Mouse (Mus musculus) G1E (cell line): ENCODE results near the gene D5Ertd579e. TPM values are rescaled to one million over a fixed set of nuclear protein-coding genes. Genes with fewer than 3 reads are reported as not detected.

Experiments
- ATAC-seq: 2 replicates; pipeline ENCODE4 v1.8.0; 2016; ENCODE audit warnings: mild to moderate bottlenecking; ENCODE audit not compliant: insufficient number of reproducible peaks, poor library complexity, low FRiP score, severe bottlenecking; ENCODE audit errors: extremely low read depth
- DNase-seq: peaks from one replicate; pipeline ENCODE4 v3.0.0; 2012; ENCODE audit warnings: low spot score
- H3K27me3 ChIP-seq: 2 replicates; pipeline ENCODE4 v1.6.1; 2012; ENCODE audit warnings: mild to moderate bottlenecking, low read length, inconsistent platforms; ENCODE audit not compliant: insufficient read depth
- H3K36me3 ChIP-seq: replicated peaks from 2 replicates; pipeline ENCODE3; 2012; ENCODE audit warnings: mild to moderate bottlenecking, inconsistent platforms
- H3K4me1 ChIP-seq: 2 replicates; pipeline ENCODE4 v1.6.1; 2012; ENCODE audit warnings: low read depth, low read length, inconsistent platforms, mixed read lengths; ENCODE audit not compliant: insufficient read depth
- H3K4me3 ChIP-seq: 2 replicates; pipeline ENCODE4 v1.5.1; 2012; ENCODE audit warnings: low read depth, mild to moderate bottlenecking, inconsistent platforms, low read length, moderate library complexity, mixed read lengths
- H3K9me3 ChIP-seq: replicated peaks from 2 replicates; pipeline ENCODE4 v1.6.1; 2012; ENCODE audit warnings: inconsistent platforms
- CTCF ChIP-seq: IDR thresholded peaks from 2 replicates; pipeline ENCODE4 v1.5.1; 2012; ENCODE audit warnings: low read depth, low read length, inconsistent platforms, mixed read lengths
- GATA1 ChIP-seq: IDR thresholded peaks from 2 replicates; pipeline ENCODE4 v1.6.1; 2012; ENCODE audit warnings: borderline replicate concordance, low read length, inconsistent platforms, mixed read lengths
- GATA2 ChIP-seq: IDR thresholded peaks from 2 replicates; pipeline ENCODE4 v1.6.1; 2012; ENCODE audit warnings: low read depth, low read length, inconsistent platforms, borderline replicate concordance
- POLR2AphosphoS5 ChIP-seq: IDR thresholded peaks from 2 replicates; pipeline ENCODE4 v1.6.1; 2012; ENCODE audit warnings: low read depth, low read length, inconsistent platforms; ENCODE audit not compliant: insufficient replicate concordance
- TAL1 ChIP-seq: conservative IDR thresholded peaks from 2 replicates; pipeline ENCODE4 v1.6.1; 2012; ENCODE audit warnings: low read depth, low read length, inconsistent platforms, mixed read lengths
- polyA plus RNA-seq: library from polyadenylated mRNA; stranded (reverse); fragments of >175 nt; gene quantifications from 2 replicates; pipeline ENCODE4 v1.2.3, GENCODE M21; 2012
- total RNA-seq, 2 experiments: library from RNA; stranded (forward) in 1 of 2; stranded (reverse) in 1 of 2; fragments of 200-1000 nt in 1 of 2; fragments of >200 nt in 1 of 2; fragmentation: Nextera tagmentation in 1 of 2; gene quantifications; 2 replicates each; pipeline ENCODE4 v1.2.3; 2014 to 2017

The D5Ertd579e gene
- total RNA-seq (2014; fragmentation: Nextera tagmentation) (21.4 and 27.5 TPM in 2 replicates), total RNA-seq (2017) (34.4 and 39.4 TPM in 2 replicates), polyA plus RNA-seq (3.4 and 3.5 TPM in 2 replicates)

DNA sequence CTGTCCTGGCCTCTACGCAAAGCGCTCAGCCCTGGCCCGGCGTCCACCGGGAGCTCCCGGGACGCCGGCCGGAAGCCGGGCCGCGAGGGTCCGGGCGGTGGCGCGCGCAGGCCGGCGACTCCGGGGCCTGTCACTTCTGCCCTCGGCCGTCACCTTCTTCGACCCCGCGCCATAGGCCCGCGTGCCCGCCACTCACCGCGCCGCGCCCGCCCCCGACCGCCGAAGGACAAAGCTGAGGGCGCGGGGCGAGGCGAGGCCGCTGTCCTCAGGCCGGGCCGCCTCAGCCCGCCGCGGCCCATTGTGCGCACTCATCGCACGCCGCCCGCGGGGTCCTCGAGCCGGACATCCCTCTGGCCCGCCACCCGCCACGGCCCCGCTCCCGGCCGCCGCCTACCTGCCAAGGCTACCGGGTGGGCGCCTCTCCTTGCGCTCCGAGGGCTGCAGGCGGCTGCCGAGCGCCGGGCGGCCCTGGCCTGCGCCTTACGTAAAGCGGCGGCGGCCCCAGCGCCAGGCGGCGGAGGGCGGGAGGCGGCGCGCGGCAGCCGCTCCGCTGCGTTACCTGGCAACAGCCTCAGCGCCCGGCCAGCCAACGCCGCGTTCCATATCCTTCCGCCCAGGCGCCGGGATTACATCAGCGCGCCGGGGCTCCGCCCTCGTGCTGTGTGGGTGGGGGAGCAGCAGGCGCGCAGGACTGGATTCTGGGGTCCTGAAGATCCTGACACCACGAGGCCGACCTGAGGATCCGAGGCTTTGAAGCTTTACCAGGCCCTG lies at the start of gene D5Ertd579e:
Gene D5Ertd579e, minus strand, starts transcription at position 564 of the 771 bp plus-strand sequence.
- Histone ChIP-seq H3K4me1 (peaks cover 51% of the 10 kb centered on the region), H3K27me3 (peaks cover 26% of the 10 kb centered on the region), H3K9me3 (no peaks in the 10 kb centered on the region), H3K36me3 (peaks cover 21% of the 10 kb centered on the region), H3K4me3 (peak within 1 kb of the TSS; percentile 87)
- ATAC-seq, result peak; percentile 50; the same call in 1 of the 2 replicates
- TF ChIP-seq GATA2, result no peak
- no peak for TF ChIP-seq CTCF
- TF ChIP-seq TAL1, result no peak
- TF ChIP-seq POLR2AphosphoS5, result no peak
- no peak for TF ChIP-seq GATA1
- peak; percentile 81 for DNase-seq

DNA sequence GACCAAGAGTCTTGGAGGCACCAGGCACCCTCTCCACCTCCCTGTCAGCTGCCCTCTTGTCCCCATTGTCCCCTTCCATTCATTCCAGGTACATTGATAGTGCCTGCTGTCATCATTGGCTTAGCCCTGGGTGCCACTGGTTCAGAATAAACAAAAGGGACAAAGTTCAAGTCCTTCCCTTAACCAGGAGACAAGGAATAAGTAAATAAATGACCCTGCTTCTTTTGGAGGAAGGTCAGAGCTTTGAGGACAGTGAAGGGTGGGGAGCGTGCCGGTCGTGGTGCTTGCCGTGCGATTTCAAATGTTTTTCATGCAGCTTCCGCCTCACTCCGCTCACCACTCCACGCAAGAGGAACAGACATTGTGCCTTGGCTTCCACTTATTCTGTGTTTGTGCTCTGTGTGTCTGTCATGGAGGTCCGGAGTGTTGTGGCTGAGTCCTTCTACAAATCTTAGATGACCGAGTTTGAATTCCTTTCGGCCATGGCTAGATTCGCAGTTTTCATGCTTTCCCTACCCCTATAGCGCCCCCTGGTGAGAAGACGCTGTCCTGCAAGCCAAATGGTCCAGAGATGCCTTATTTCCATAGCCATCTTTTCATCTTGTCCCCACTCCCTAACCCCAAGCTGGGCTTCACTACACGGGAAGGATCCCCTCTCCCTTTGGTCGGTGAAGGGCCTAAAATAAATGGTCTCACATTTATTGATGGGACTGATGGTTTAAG lies 46.5 kb upstream of the D5Ertd579e start:
- TF ChIP-seq GATA2 (no peak), POLR2AphosphoS5 (no peak), TAL1 (no peak), GATA1 (no peak), CTCF (peak; percentile 91)
- DNase-seq (peak; percentile 53), ATAC-seq (peak; percentile 31; the same call in 1 of the 2 replicates)
- Histone ChIP-seq H3K36me3 (peaks cover 32% of the 10 kb centered on the region), H3K4me1 (peaks cover 49% of the 10 kb centered on the region), H3K27me3 (peaks cover 44% of the 10 kb centered on the region), H3K4me3 (no peak overlapping the region), H3K9me3 (no peaks in the 10 kb centered on the region)

DNA sequence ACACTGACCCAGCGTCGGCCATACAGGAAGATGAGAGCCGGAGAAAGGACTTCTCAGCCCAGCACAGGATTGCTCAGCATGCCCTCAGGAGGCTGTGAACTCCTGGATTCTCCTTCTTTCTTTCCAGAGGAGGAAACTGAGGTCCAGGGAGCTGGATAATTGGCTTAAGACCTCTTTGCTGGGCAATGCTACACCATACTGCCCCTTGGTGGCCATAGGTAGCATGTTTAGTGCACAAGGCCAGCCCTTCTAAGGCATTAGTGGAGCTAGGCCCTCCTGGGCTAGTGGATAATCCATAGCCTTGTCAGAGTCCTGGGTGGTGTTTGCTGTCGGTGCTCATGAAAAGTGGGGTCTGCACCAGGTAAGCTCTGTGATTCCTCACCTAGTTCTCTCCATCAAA lies 44.0 kb upstream of the D5Ertd579e start:
- Histone ChIP-seq H3K9me3 (no peaks in the 10 kb centered on the region), H3K27me3 (peaks cover 58% of the 10 kb centered on the region), H3K4me3 (no peak overlapping the region), H3K36me3 (peaks cover 13% of the 10 kb centered on the region), H3K4me1 (peaks cover 62% of the 10 kb centered on the region)
- TF ChIP-seq CTCF, result peak; percentile 22; the same call in 1 of the 2 replicates
- TF ChIP-seq GATA1, result no peak
- no peak for ATAC-seq
- DNase-seq, result peak; percentile 26

DNA sequence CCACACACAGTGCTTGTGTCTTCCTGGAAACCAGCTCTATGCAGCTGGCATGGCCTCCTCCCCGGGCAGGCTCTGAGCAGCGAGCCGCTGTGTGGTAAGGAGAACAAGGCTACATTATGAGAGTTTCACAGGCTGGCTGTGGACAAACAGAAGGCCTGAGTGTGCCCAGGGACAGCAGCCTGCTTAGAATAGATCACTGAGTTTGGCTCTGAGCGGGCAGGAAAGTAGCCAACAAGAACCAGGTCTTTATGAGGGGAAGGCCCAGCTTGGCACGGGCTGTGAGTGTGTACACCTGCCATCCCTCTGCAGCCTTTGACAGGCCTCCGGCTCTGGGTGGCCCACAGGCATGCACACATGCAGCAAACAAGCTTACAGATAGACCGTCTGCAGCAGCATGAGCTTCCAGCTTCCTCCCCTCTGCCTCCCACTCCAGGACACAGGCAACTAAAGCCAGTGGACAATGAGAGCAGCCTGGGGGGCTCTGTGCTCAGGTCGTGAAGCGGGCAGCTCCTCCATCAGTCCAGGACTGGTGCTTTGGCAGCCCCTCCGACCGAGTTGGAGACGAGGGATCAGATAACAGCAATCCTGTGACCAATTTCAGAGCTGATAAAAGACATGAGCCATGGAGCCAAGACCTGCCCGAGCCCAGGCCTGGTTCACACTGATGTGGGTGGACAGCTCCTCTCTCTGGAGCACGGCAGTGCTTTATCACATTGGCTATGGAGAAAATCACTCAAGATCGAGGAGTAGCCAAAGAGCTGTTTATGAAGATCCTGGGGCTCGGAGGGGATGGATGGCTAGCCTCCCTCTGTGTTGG lies 43.2 kb upstream of the D5Ertd579e start:
- DNase-seq (no peak), ATAC-seq (no peak)
- TF ChIP-seq GATA2, result no peak
- no peak for TF ChIP-seq CTCF
- no peak for TF ChIP-seq POLR2AphosphoS5
- TF ChIP-seq GATA1, result no peak
- no peak for TF ChIP-seq TAL1
- no peaks in the 10 kb centered on the region for H3K9me3 ChIP-seq
- peaks cover 7% of the 10 kb centered on the region for H3K36me3 ChIP-seq
- peaks cover 63% of the 10 kb centered on the region for H3K4me1 ChIP-seq
- no peak overlapping the region for H3K4me3 ChIP-seq
- H3K27me3 ChIP-seq, result peaks cover 59% of the 10 kb centered on the region

DNA sequence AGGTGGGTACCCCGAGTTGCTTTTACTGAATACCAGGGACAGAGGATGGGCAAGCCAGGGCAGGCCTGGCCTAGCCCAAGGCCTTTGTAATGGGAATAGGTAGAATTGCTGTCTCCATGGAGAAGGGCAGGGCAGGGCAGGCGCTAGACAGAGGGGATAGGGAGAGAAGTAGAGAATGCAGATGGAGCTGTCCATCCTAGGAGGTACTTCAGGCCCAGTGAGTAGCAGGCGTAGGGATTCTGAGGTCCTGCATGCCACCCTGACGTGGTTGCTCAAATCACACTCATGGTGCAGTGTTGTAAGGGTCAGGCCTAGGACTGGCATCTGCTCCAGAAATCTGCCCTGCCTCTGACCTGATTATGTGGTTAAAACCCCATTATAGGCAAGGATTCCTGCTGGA lies 41.9 kb upstream of the D5Ertd579e start:
- Histone ChIP-seq H3K4me3 (no peak overlapping the region), H3K27me3 (peaks cover 67% of the 10 kb centered on the region), H3K9me3 (no peaks in the 10 kb centered on the region), H3K36me3 (no peaks in the 10 kb centered on the region), H3K4me1 (peaks cover 69% of the 10 kb centered on the region)
- no peak for TF ChIP-seq POLR2AphosphoS5
- no peak for TF ChIP-seq CTCF
- no peak for TF ChIP-seq GATA2
- TF ChIP-seq GATA1, result no peak
- TF ChIP-seq TAL1, result no peak
- DNase-seq (no peak), ATAC-seq (no peak)

DNA sequence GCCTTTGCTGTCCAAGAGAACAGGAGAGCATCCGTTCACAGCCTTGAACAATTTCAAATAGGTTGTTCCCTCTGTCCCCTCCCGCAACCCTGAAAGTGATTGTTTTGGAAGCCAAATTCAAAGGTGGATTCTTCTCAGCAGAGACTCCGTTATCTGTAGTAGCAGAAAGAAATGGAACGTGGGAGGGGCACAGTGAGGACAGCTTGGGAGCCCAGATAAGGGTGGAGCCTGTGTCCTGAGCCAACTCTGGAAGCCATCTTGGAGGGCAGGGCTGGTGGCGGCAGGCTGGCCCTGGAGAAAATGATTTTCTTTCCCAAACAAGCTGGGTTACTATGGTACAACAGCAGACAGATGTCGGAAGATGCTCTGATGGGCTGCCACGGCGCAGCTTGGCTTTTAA lies 40.2 kb upstream of the D5Ertd579e start:
- Histone ChIP-seq H3K4me3 (peak overlapping the region; percentile 18; the same call in 1 of the 2 replicates), H3K27me3 (peaks cover 77% of the 10 kb centered on the region), H3K9me3 (no peaks in the 10 kb centered on the region), H3K4me1 (peaks cover 75% of the 10 kb centered on the region), H3K36me3 (no peaks in the 10 kb centered on the region)
- no peak for TF ChIP-seq CTCF
- peak; percentile 95 for TF ChIP-seq TAL1
- no peak for TF ChIP-seq GATA2
- no peak for TF ChIP-seq POLR2AphosphoS5
- TF ChIP-seq GATA1, result no peak
- DNase-seq, result peak; percentile 76
- ATAC-seq, result peak; percentile 90
